Mouse (Mus musculus) embryonic facial prominence, embryonic 15.5 days (tissue): ENCODE results near the gene Pip4k2c. TPM values are rescaled to one million over a fixed set of nuclear protein-coding genes. Genes with fewer than 3 reads are reported as not detected.
"Not testable (repeated sequence)": the region's sequence is repeated elsewhere in the genome, so short reads cannot be mapped to it uniquely, and the experiment has no call there.

Experiments
- ATAC-seq: fragments of 200-750 bp; cut with Nextera tagmentation; 2 replicates; pipeline ENCODE4 v1.8.0; 2017; ENCODE audit warnings: low read depth, moderate TSS enrichment; ENCODE audit not compliant: insufficient number of reproducible peaks, low FRiP score, low TSS enrichment
- H3K27ac ChIP-seq: fragments of 300-500 bp; sonication (generic); replicated peaks from 2 replicates; pipeline ENCODE4 v1.5.1; 2015; ENCODE audit warnings: mild to moderate bottlenecking, inconsistent platforms
- H3K27me3 ChIP-seq: fragments of 300-500 bp; sonication (generic); 2 replicates; pipeline ENCODE4 v1.6.1; 2015; ENCODE audit warnings: inconsistent platforms
- H3K36me3 ChIP-seq: fragments of 300-500 bp; sonication (generic); 2 replicates; pipeline ENCODE4 v1.6.1; 2015; ENCODE audit warnings: mild to moderate bottlenecking, inconsistent platforms
- H3K4me1 ChIP-seq: fragments of 300-500 bp; sonication (generic); 2 replicates; pipeline ENCODE4 v1.6.1; 2015; ENCODE audit warnings: inconsistent platforms
- H3K4me2 ChIP-seq: fragments of 300-500 bp; sonication (generic); replicated peaks from 2 replicates; pipeline ENCODE4 v1.6.1; 2015; ENCODE audit warnings: mild to moderate bottlenecking, inconsistent platforms
- H3K4me3 ChIP-seq: fragments of 300-500 bp; sonication (generic); replicated peaks from 2 replicates; pipeline ENCODE4 v1.5.1; 2015; ENCODE audit warnings: mild to moderate bottlenecking, inconsistent platforms
- H3K9ac ChIP-seq: fragments of 300-500 bp; sonication (generic); 2 replicates; pipeline ENCODE4 v1.6.1; 2015; ENCODE audit warnings: inconsistent platforms
- H3K9me3 ChIP-seq: fragments of 300-500 bp; sonication (generic); replicated peaks from 2 replicates; pipeline ENCODE4 v1.6.1; 2016; ENCODE audit warnings: inconsistent platforms
- WGBS: fragments of 180-500 bp; shearing (Covaris S2); methylation state at CpG from one replicate; pipeline ENCODE4 v1.1.7; 2015; 5-methylcytosine and 5-hydroxymethylcytosine counted together
- polyA plus RNA-seq: library from polyadenylated mRNA; unstranded; fragments of >200 nt; fragmentation: Nextera tagmentation; extraction: Ambion mirVana; gene quantifications from 2 replicates; pipeline ENCODE4 v1.2.1, GENCODE M21; 2015

Gene Pip4k2c
- polyA plus RNA-seq, 1 experiment from 2014 or later = 31.3 TPM

- peaks cover 52% of the 10 kb centered on the region for H3K27me3 ChIP-seq
- WGBS = 40% methylated on average over 10 of the region's 10 CpGs
Measured at GRCm38 (mm10) chr10:127167614-127168192, 43.7 kb downstream of the Pip4k2c start.

GRCm38 (mm10) chr10:127166771-127167613 lies 44.4 kb downstream of the Pip4k2c start:
- H3K36me3 ChIP-seq = no peaks in the 10 kb centered on the region
- 25% methylated on average over 15 of the region's 15 CpGs for WGBS
- H3K27ac ChIP-seq = no peak overlapping the region
- H3K4me3 ChIP-seq = peak overlapping the region; percentile 62
- no peaks in the 10 kb centered on the region for H3K9me3 ChIP-seq
- no peak overlapping the region for H3K9ac ChIP-seq
- H3K27me3 ChIP-seq = peaks cover 52% of the 10 kb centered on the region
- no peak for ATAC-seq
- peaks cover 34% of the 10 kb centered on the region for H3K4me1 ChIP-seq
- H3K4me2 ChIP-seq = peak overlapping the region; percentile 100; the same call in 1 of the 2 replicates

More at GRCm38 (mm10) chr10:127167614-127168192, 43.7 kb downstream of the Pip4k2c start:
- no peak overlapping the region for H3K27ac ChIP-seq
- H3K4me2 ChIP-seq = no peak overlapping the region
- peaks cover 34% of the 10 kb centered on the region for H3K4me1 ChIP-seq
- H3K36me3 ChIP-seq = no peaks in the 10 kb centered on the region
- H3K9ac ChIP-seq = no peak overlapping the region
- no peaks in the 10 kb centered on the region for H3K9me3 ChIP-seq
- H3K4me3 ChIP-seq = no peak overlapping the region
- no peak for ATAC-seq

GRCm38 (mm10) chr10:127166404-127166715 lies 45.0 kb downstream of the Pip4k2c start:
- Histone ChIP-seq H3K27ac (no peak overlapping the region), H3K9me3 (no peaks in the 10 kb centered on the region), H3K9ac (peak overlapping the region; percentile 47; the same call in 1 of the 2 replicates), H3K4me2 (peak overlapping the region; percentile 100), H3K27me3 (peaks cover 52% of the 10 kb centered on the region), H3K4me1 (peaks cover 34% of the 10 kb centered on the region), H3K36me3 (no peaks in the 10 kb centered on the region), H3K4me3 (peak overlapping the region; percentile 62)
- no peak for ATAC-seq
- WGBS = 6% methylated on average over 11 of the region's 11 CpGs

GRCm38 (mm10) chr10:127165654-127166403 lies 45.6 kb downstream of the Pip4k2c start:
- ATAC-seq = peak; percentile 22; the same call in 1 of the 2 replicates
- H3K9ac ChIP-seq = peak overlapping the region; percentile 47
- WGBS = under 1% methylated on average over 56 of the region's 56 CpGs

GRCm38 (mm10) chr10:127165354-127165653 lies 46.1 kb downstream of the Pip4k2c start:
- Histone ChIP-seq H3K4me1 (peaks cover 24% of the 10 kb centered on the region), H3K9me3 (no peaks in the 10 kb centered on the region), H3K27me3 (peaks cover 45% of the 10 kb centered on the region), H3K4me3 (peak overlapping the region; percentile 62), H3K4me2 (peak overlapping the region; percentile 100), H3K27ac (no peak overlapping the region; the same call in 1 of the 2 replicates), H3K36me3 (no peaks in the 10 kb centered on the region), H3K9ac (peak overlapping the region; percentile 47)
- WGBS = 0% methylated on average over 38 of the region's 42 CpGs
- peak; percentile 5; the same call in 1 of the 2 replicates for ATAC-seq

More at GRCm38 (mm10) chr10:127165654-127166403, 45.6 kb downstream of the Pip4k2c start:
- Histone ChIP-seq H3K4me1 (peaks cover 29% of the 10 kb centered on the region), H3K9me3 (no peaks in the 10 kb centered on the region), H3K4me3 (peak overlapping the region; percentile 62), H3K27me3 (peaks cover 51% of the 10 kb centered on the region), H3K27ac (no peak overlapping the region; the same call in 1 of the 2 replicates), H3K36me3 (no peaks in the 10 kb centered on the region), H3K4me2 (peak overlapping the region; percentile 100)

- Histone ChIP-seq H3K4me2 (peak within 1 kb of the TSS; percentile 100), H3K9me3 (no peaks in the 10 kb centered on the region), H3K27me3 (peaks cover 40% of the 10 kb centered on the region), H3K36me3 (no peaks in the 10 kb centered on the region), H3K27ac (no peak within 1 kb of the TSS; the same call in 1 of the 2 replicates), H3K4me3 (peak within 1 kb of the TSS; percentile 62), H3K9ac (peak within 1 kb of the TSS; percentile 47), H3K4me1 (peaks cover 19% of the 10 kb centered on the region)
- peak; percentile 86 for ATAC-seq
- 2% methylated on average over 52 of the region's 52 CpGs for WGBS
Measured at GRCm38 (mm10) chr10:127164631-127165353, 46.6 kb downstream of the Pip4k2c start, which contains the start of gene B4galnt1. Gene B4galnt1 (plus strand): TSS chr10:127165225.

- peaks cover 34% of the 10 kb centered on the region for H3K27me3 ChIP-seq
- 92% methylated on average over 4 of the region's 4 CpGs for WGBS
- H3K4me2 ChIP-seq = no peak overlapping the region
Measured at GRCm38 (mm10) chr10:127164190-127164589, 47.2 kb downstream of the Pip4k2c start.

GRCm38 (mm10) chr10:127162771-127163261 lies 48.6 kb downstream of the Pip4k2c start:
- not testable (repeated sequence) for H3K4me3 ChIP-seq, H3K9ac ChIP-seq, H3K4me2 ChIP-seq, H3K36me3 ChIP-seq, ATAC-seq, H3K27ac ChIP-seq, H3K9me3 ChIP-seq
- peaks cover 18% of the 10 kb centered on the region for H3K4me1 ChIP-seq
- peaks cover 26% of the 10 kb centered on the region for H3K27me3 ChIP-seq
- 35% methylated on average over 7 of the region's 7 CpGs for WGBS

More at GRCm38 (mm10) chr10:127164190-127164589, 47.2 kb downstream of the Pip4k2c start:
- no peak for ATAC-seq
- Histone ChIP-seq H3K9me3 (no peaks in the 10 kb centered on the region), H3K9ac (no peak overlapping the region), H3K27ac (no peak overlapping the region), H3K4me3 (no peak overlapping the region), H3K36me3 (no peaks in the 10 kb centered on the region), H3K4me1 (peaks cover 18% of the 10 kb centered on the region)

GRCm38 (mm10) chr10:127160728-127161127 lies 50.7 kb downstream of the Pip4k2c start:
- Histone ChIP-seq H3K9ac (no peak overlapping the region), H3K4me1 (peaks cover 8% of the 10 kb centered on the region), H3K27me3 (peaks cover 5% of the 10 kb centered on the region), H3K27ac (no peak overlapping the region), H3K36me3 (no peaks in the 10 kb centered on the region), H3K4me3 (no peak overlapping the region), H3K9me3 (no peaks in the 10 kb centered on the region), H3K4me2 (no peak overlapping the region)
- WGBS = 74% methylated on average over 3 of the region's 3 CpGs
- ATAC-seq = no peak

GRCm38 (mm10) chr10:127160081-127160480 lies 51.3 kb downstream of the Pip4k2c start:
- no peak for ATAC-seq
- Histone ChIP-seq H3K4me2 (no peak overlapping the region), H3K36me3 (no peaks in the 10 kb centered on the region), H3K27ac (no peak overlapping the region), H3K9ac (no peak overlapping the region), H3K27me3 (no peaks in the 10 kb centered on the region), H3K4me3 (no peak overlapping the region), H3K9me3 (no peaks in the 10 kb centered on the region), H3K4me1 (peaks cover 3% of the 10 kb centered on the region; the same call in 1 of the 2 replicates)
- 82% methylated on average over 9 of the region's 9 CpGs for WGBS
